Mouse (Mus musculus) regulatory T cell (primary cell): ENCODE measurements around the gene Tsr2.

Experiments used
- in situ Hi-C: fragments of 300-600 bp; cut with MboI, MseI; formaldehyde crosslinking; loops from one replicate; pipeline ENCODE4 v1.15.1; 2025; ENCODE audit warnings: high pct_unique_total_duplicates

Gene Tsr2

GRCm38 (mm10) chrX:151046777-151047430 lies 49.4 kb downstream of the Tsr2 start:
- in situ Hi-C loops = no loop called here

GRCm38 (mm10) chrX:151046321-151046720 lies 50.0 kb downstream of the Tsr2 start:
- in situ Hi-C loops = no loop called here

- in situ Hi-C loops = no loop called here
Observed at GRCm38 (mm10) chrX:151045850-151046249, 50.5 kb downstream of the Tsr2 start, which contains the start of gene Fgd1. Gene Fgd1 (plus strand): TSS chrX:151046150.

DNA sequence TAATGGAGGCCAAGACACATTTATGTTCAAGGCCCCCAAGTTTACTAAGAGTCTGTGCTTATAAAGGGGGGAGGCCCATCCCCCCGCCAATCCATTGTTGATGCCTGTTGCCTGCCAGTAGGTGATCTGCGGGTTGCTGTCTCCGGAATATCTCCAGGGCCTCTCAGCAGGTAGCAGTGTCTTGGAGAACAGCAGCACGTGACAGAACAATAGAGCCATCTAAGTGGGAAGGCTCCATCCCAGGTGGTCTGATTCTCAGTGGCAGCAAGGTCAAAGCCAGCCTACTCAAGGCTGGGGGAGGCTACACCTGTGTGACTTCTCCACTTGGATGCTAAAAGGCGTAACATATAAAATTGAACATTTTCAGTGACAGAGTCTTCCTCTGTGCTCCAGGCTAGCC lies 55.1 kb downstream of the Tsr2 start:
- in situ Hi-C loops = no loop called here
